Mouse (Mus musculus): ENCODE data around the gene Tceal8. TPM values are rescaled to one million over a fixed set of nuclear protein-coding genes. Genes with fewer than 3 reads are reported as not detected.

Gene Tceal8
- 0.92 to 3.4 TPM (median 2.3 TPM) in 4 replicates for total RNA-seq (2023)

DNA sequence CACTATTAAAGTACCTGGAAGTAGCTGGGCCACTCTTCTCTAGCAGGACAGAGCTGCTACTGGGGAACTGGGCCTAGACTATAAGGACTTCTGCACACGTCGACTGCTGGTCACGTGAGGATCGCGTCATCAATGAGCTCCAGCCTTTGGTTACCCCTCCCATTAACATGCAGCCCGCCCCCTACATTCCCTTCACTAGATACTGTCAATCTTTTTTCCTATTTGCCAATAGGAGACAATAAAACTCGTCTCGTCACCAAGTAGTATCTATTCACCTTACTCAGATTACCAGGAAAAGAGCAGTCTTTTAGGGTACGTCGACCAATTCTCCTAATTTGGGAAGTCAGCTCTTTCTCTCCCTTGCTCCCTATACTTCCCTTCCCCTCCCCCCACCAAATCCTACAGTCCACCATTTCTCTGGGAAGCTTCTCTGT is at the start of gene Tceal8:
Gene Tceal8, minus strand, starts transcription at position 225 of the 434 bp plus-strand sequence.

GRCm38 (mm10) chrX:136214729-136215677 is 42.9 kb upstream of the Tceal8 start, which contains the start of the genes Tceal7 and Bex1:
Gene Tceal7 (plus strand): TSS chrX:136214779.
Gene Bex1 (minus strand): TSS chrX:136215513.

GRCm38 (mm10) chrX:136203664-136204066 is 31.5 kb upstream of the Tceal8 start, which contains the start of gene Tceal5:
Gene Tceal5 (minus strand): TSS chrX:136203876.

DNA sequence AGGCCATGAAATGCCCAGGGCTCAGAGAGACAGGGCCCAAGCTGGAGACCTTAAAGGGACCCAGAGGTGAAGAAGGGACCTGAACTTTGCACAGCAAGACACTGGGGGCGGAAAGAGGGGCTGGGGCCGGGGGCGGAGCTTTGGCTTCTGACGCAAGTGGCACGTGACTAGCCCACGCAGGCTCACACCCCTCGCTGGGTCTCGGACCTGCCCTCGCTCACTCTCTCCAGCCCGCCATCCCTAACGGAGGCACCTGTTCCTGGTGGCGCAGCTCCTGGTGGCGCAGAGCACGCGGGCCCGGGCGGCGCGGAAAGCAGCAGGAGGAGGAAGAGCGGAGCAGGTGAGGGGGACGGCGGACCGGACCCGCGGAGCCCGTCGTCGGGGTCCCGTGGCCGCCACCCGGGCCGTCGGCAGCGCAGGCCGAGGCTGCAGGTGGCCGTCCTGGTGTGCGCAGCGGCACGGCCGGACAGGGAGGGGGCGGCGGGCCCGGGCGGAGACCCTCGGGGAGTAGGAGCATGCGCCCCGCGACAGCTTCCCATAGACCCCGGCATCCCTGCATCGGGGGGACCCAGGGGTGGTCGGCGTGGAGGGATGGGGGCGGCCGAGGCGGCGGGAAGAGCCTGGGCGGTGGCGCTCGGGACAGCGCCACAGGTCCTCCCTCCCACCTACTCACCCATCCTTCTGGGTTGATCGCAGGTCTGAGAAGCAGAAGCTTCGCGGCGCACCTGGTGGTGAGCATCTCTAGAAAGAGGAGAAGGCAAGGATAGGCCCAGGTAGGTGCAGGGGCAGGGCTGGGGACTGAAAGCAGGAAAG is 33.1 kb downstream of the Tceal8 start, which contains the start of gene Bex4:
Gene Bex4, plus strand, starts transcription at position 170 of the 813 bp plus-strand sequence.

Other genes starting within 250 kb of the Tceal8 start
- 0.52 TPM in 1 of 4 replicates, not detected in the others for gene Arxes2, start 178.5 kb downstream of the Tceal8 start, total RNA-seq (2023)
- gene Arxes1, start 139.0 kb downstream of the Tceal8 start, total RNA-seq (2023) = not detected in 4 replicates
- not detected in 4 replicates for gene Bex2, start 104.1 kb downstream of the Tceal8 start, total RNA-seq (2023)
- gene Nxf3, start 87.1 kb downstream of the Tceal8 start, total RNA-seq (2023) = not detected in 4 replicates
- gene Bex4, start 33.3 kb downstream of the Tceal8 start, total RNA-seq (2023) = not detected in 4 replicates
- not detected in 4 replicates for gene Tceal5, start 31.5 kb upstream of the Tceal8 start, total RNA-seq (2023)
- gene Tceal7, start 42.4 kb upstream of the Tceal8 start, total RNA-seq (2023) = not detected in 4 replicates
- gene Bex1, start 43.2 kb upstream of the Tceal8 start, total RNA-seq (2023) = 2.8 to 5.0 TPM (median 3.4 TPM) in 4 replicates
- 68.8 to 79.3 TPM (median 75.6 TPM) in 4 replicates for gene Tceal9, start 72.7 kb upstream of the Tceal8 start, total RNA-seq (2023)
- 78.8 to 93.4 TPM (median 81.0 TPM) in 4 replicates for gene Bex3, start 97.9 kb upstream of the Tceal8 start, total RNA-seq (2023)

Data from B cell, adult 62 days (primary cell).